Mouse (Mus musculus) erythroblast, embryonic 14.5 days (primary cell): Measurements from ENCODE around the gene Alg11.

Source experiments
- GATA1 ChIP-seq: IDR thresholded peaks from 2 replicates; pipeline ENCODE4 v1.6.1; 2012; ENCODE audit warnings: low read length, inconsistent platforms, mixed read lengths
- TAL1 ChIP-seq: IDR thresholded peaks from 3 replicates; pipeline ENCODE4 v1.6.1; 2012; ENCODE audit warnings: low read length, inconsistent platforms, mixed read lengths

DNA sequence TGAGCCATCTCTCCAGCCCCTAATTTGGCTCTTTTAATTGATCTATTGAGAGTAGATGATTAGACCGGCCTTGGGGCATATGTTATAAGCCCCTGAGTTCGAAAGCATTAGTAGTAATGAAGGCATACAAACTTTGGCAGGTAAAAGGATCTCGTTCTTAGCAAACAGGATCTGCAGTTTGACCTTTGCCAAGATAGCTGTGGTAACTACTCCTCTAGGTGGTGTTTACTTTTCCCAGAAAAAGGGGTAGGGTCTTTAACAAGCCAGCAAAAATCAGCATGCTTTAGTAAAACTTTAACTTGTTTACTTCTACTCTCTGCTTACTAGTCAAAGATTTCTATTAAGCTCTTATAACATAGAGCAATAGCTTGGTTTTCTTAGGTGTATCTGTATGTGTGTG, 18.0 kb upstream of the Alg11 start:
- TF ChIP-seq GATA1 (no peak), TAL1 (no peak)
